Mouse (Mus musculus) embryonic facial prominence, embryonic 11.5 days (tissue): ENCODE measurements at regions not wholly inside any gene's neighbourhood (a gene's known extent, or its start where the extent isn't known, plus 50 kb on each side); places are given as distances from the start of the nearest gene placed in this dataset.
"Not testable (repeated sequence)": the region's sequence is repeated elsewhere in the genome, so short reads cannot be mapped to it uniquely, and the experiment has no call there.

Experiments used
- ATAC-seq: fragments of 200-750 bp; cut with Nextera tagmentation; replicated peaks from 2 replicates; pipeline ENCODE4 v1.8.0; 2017; ENCODE audit warnings: low read depth; ENCODE audit not compliant: insufficient number of reproducible peaks, low FRiP score, low TSS enrichment
- DNase-seq: peaks from one replicate; pipeline ENCODE4 v3.0.0-alpha.2; 2015; ENCODE audit warnings: low spot score
- H3K27ac ChIP-seq: fragments of 300-500 bp; sonication (generic); replicated peaks from 2 replicates; pipeline ENCODE4 v1.5.1; 2014; ENCODE audit warnings: mild to moderate bottlenecking, low read depth, low read length, control low read depth
- H3K27me3 ChIP-seq: fragments of 300-500 bp; sonication (generic); 2 replicates; pipeline ENCODE4 v1.6.1; 2014; ENCODE audit warnings: mild to moderate bottlenecking, low read length, moderate library complexity, mixed read lengths; ENCODE audit not compliant: control insufficient read depth, insufficient read depth
- H3K36me3 ChIP-seq: fragments of 300-500 bp; sonication (generic); replicated peaks from 2 replicates; pipeline ENCODE4 v1.6.1; 2014; ENCODE audit warnings: low read depth, mild to moderate bottlenecking, low read length, moderate library complexity, mixed read lengths; ENCODE audit not compliant: control insufficient read depth, insufficient read depth
- H3K4me1 ChIP-seq: fragments of 300-500 bp; sonication (generic); 2 replicates; pipeline ENCODE4 v1.6.1; 2014; ENCODE audit warnings: low read length, mixed read lengths; ENCODE audit not compliant: control insufficient read depth, insufficient read depth
- H3K4me2 ChIP-seq: fragments of 300-500 bp; sonication (generic); 2 replicates; pipeline ENCODE4 v1.6.1; 2014; ENCODE audit warnings: low read depth, mild to moderate bottlenecking, control low read depth, low read length, moderate library complexity
- H3K4me3 ChIP-seq: fragments of 300-500 bp; sonication (generic); 2 replicates; pipeline ENCODE4 v1.5.1; 2014; ENCODE audit warnings: low read depth, low read length, control low read depth
- H3K9ac ChIP-seq: fragments of 300-500 bp; sonication (generic); replicated peaks from 2 replicates; pipeline ENCODE4 v1.6.1; 2014; ENCODE audit warnings: mild to moderate bottlenecking, control low read depth, low read length
- H3K9me3 ChIP-seq: fragments of 300-500 bp; sonication (generic); replicated peaks from 2 replicates; pipeline ENCODE4 v1.6.1; 2016; ENCODE audit warnings: mild to moderate bottlenecking, low read length, inconsistent platforms, mixed read lengths; ENCODE audit not compliant: control insufficient read depth
- WGBS: fragments of 180-500 bp; shearing (Covaris S2); extraction: QIAGEN DNeasy Blood & Tissue Kit; methylation state at CpG from one replicate; pipeline ENCODE4 v1.1.7; 2014; 5-methylcytosine and 5-hydroxymethylcytosine counted together

DNA sequence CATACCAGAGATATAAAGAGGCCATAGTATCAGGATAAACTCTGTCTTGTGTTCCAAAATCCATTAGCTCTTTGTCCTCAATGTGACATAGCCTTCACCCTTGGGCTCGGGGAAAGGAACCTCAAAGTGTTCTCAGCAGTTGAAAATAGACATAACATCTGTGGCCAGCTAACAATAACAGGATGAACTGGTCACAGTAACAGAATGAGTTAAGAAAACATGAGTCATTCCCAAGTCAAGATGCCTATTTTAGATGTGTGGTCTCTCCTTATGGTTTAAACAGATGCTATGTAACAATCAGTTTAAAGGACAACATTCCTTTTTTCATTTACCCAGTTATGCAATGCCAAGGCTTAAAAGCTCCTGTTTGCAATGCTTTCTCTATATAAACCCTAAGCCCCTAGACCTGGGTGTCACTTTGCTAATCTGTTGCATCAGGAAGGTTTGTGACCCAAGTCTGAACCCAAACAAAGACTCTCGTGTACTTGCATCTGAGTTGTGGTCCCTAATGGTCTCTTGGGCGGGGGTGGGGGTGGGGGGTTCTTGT lies 920.5 kb upstream of the Dsel start:
- Histone ChIP-seq H3K4me1 (no peaks in the 10 kb centered on the region), H3K9me3 (no peaks in the 10 kb centered on the region), H3K27ac (no peak overlapping the region), H3K4me3 (no peak overlapping the region), H3K9ac (no peak overlapping the region), H3K27me3 (no peaks in the 10 kb centered on the region), H3K36me3 (no peaks in the 10 kb centered on the region), H3K4me2 (no peak overlapping the region)
- ATAC-seq (no peak), DNase-seq (no peak)
- 50% methylated on average over 3 of the region's 3 CpGs for WGBS

DNA sequence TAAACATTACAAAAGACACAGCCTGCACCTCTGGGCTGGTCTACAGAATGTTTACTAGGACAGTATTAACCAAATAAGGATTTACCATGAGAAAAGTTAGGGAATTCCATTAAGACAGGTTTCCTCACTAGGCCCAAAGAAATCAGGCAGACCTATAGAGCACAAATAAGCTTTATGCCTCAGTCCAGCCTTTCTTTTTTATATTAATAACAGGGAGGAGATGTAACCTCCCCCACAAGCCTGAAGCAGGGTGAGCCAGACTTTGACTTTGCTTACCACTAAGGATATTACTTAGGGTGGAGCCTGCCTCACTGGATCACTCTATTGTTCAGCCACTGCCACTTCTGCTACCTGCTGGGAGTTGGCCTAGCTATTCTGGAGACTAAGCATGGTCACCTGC lies 915.1 kb upstream of the Dsel start:
- Histone ChIP-seq H3K36me3 (no peaks in the 10 kb centered on the region), H3K4me3 (no peak overlapping the region), H3K27me3 (no peaks in the 10 kb centered on the region), H3K4me2 (no peak overlapping the region), H3K9me3 (no peaks in the 10 kb centered on the region), H3K27ac (no peak overlapping the region), H3K4me1 (no peaks in the 10 kb centered on the region), H3K9ac (no peak overlapping the region)
- ATAC-seq (no peak), DNase-seq (no peak)

DNA sequence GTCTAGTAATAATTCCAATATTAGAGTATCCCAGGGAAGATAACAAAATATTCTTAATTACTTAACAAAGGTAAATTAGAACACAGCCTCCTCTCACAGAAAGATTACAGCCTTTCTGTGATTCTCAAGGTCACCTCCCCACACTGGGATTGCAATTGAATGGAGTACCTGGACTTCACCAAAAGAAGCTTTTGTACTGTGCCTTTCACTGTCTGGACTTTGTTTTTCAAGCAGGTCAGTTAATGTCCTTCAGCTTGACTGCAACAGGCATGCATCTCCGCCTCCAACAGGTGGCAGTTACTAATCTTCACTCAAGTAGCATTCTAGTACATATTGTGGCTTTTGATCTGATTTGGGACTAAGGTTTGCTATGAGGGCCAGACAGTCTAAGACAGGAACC lies 913.8 kb upstream of the Dsel start:
- H3K27me3 ChIP-seq = no peaks in the 10 kb centered on the region
- ATAC-seq (no peak), DNase-seq (no peak)
- no peak overlapping the region for H3K27ac ChIP-seq
- H3K36me3 ChIP-seq = no peaks in the 10 kb centered on the region
- no peak overlapping the region for H3K4me2 ChIP-seq
- 87% methylated on average over 1 of the region's 1 CpGs for WGBS
- H3K4me3 ChIP-seq = no peak overlapping the region
- no peak overlapping the region for H3K9ac ChIP-seq
- no peaks in the 10 kb centered on the region for H3K9me3 ChIP-seq
- no peaks in the 10 kb centered on the region for H3K4me1 ChIP-seq

DNA sequence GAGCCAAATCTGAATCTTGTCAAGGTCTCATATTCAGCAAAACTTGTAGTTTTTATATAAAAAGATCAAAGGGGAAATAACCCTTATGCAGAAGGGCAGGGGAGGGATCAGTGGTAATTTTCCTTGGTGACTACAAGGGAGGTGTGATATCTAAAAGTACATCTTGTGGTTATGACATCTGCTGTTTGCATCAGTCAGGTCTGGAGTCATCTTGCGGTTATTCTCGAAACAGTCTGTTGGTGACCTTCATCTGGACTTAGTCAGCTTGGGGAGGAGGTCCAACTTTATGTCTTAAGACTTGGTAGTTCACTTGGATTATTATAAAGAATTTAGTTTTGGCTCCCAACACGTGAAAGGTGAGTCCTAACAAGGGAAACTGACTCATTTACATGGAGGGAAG lies 885.9 kb upstream of the Dsel start:
- WGBS = 78% methylated on average over 3 of the region's 3 CpGs
- not testable (repeated sequence) for ATAC-seq

DNA sequence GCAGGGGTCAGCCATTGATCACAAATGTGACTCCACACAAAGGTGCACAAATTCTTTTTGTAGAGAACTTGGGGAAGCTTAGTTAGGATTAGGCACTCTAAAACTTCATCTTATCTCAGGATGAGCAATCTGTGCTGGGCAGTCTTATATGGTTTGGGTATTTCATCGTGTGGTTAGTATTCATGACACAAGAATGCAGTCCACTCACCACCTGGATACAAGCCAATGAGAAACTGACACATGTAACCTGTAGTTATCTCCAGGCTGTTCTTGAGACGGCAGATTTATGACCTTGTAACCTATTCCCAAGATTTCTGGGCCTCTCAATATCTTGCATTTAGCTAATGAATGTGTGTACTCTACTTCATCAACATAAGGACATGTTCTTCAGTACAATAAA lies 883.8 kb upstream of the Dsel start:
- no peaks in the 10 kb centered on the region for H3K4me1 ChIP-seq
- DNase-seq = no peak
- H3K27ac ChIP-seq = no peak overlapping the region
- WGBS = 79% methylated on average over 2 of the region's 2 CpGs
- ATAC-seq = no peak
- H3K9ac ChIP-seq = no peak overlapping the region
- H3K4me2 ChIP-seq = no peak overlapping the region
- H3K9me3 ChIP-seq = no peaks in the 10 kb centered on the region
- H3K36me3 ChIP-seq = no peaks in the 10 kb centered on the region
- no peak overlapping the region for H3K4me3 ChIP-seq
- no peaks in the 10 kb centered on the region for H3K27me3 ChIP-seq

More for the DNA sequence above, 885.9 kb upstream of the Dsel start:
- H3K9me3 ChIP-seq, H3K9ac ChIP-seq, H3K4me1 ChIP-seq, H3K27me3 ChIP-seq, H3K4me3 ChIP-seq, H3K4me2 ChIP-seq, H3K36me3 ChIP-seq, DNase-seq, H3K27ac ChIP-seq: not testable (repeated sequence)

DNA sequence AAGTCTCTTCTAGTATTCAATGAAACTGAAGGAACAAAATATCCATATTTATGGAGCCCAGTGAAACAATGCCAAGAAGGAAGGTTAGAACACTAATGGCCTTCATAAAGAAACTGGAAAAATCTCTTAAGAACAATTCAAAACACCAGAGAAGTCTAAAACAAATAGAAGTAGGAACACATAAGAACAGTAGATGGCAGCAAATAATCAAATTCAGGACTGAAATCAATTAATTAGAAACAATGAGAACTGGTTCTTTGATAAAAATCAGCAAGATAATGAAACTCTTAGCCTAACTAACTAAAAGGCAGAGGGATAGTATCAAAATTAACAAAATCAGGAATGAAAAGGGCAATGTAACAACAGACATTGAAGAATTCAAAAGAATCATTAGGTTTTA lies 839.2 kb upstream of the Dsel start:
- Histone ChIP-seq H3K27me3 (no peaks in the 10 kb centered on the region), H3K4me3 (no peak overlapping the region), H3K4me1 (no peaks in the 10 kb centered on the region), H3K9me3 (no peaks in the 10 kb centered on the region), H3K36me3 (no peaks in the 10 kb centered on the region), H3K9ac (no peak overlapping the region), H3K27ac (no peak overlapping the region), H3K4me2 (no peak overlapping the region)
- ATAC-seq (no peak), DNase-seq (peak; percentile 1)

DNA sequence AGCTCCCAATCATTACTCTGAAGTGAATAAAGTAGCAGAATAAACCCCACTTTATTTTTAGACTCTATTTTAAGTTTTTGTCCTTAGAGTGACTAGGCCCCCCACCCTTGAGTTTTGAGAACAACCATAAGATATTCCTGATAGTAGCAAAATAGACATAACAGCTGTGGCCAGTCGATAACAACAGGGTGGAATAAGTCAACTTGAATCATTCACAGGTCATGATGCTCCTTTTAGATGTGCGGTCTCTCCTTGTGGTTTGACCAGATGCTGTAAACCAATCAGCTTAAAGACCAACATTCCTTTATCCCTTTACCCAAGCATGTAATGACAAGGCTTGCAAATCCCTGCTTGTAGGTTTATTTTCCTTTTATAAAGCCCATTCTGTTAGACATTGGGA lies 794.2 kb upstream of the Dsel start:
- Histone ChIP-seq H3K4me3 (no peak overlapping the region), H3K4me1 (no peaks in the 10 kb centered on the region), H3K36me3 (no peaks in the 10 kb centered on the region), H3K4me2 (no peak overlapping the region), H3K27ac (no peak overlapping the region), H3K9ac (no peak overlapping the region), H3K9me3 (no peaks in the 10 kb centered on the region), H3K27me3 (no peaks in the 10 kb centered on the region)
- ATAC-seq (no peak), DNase-seq (no peak)
- 84% methylated on average over 2 of the region's 2 CpGs for WGBS

DNA sequence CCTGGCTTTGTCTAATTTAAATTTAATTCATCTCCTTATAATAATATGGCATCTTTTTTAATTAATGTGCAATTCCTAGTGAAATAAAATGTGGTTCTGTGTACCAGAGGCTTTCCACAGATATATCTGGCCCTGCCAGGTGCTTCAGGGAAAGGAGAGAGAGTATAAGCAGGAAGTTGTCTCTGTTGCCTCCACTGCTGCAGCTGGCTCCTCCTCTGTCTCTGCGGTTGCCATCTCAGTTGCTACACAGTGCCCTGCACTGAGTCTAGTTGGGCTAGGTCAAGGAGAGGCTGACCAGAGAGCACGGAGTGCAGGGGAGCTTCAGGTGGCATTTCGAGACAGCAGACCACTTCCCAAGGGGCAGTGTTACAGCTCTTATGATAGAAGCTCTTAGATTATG lies 773.6 kb upstream of the Dsel start:
- WGBS = 74% methylated on average over 3 of the region's 3 CpGs
- Histone ChIP-seq H3K9me3 (no peaks in the 10 kb centered on the region), H3K4me2 (no peak overlapping the region), H3K4me1 (no peaks in the 10 kb centered on the region), H3K27ac (no peak overlapping the region), H3K36me3 (no peaks in the 10 kb centered on the region), H3K4me3 (no peak overlapping the region), H3K9ac (no peak overlapping the region), H3K27me3 (no peaks in the 10 kb centered on the region)
- ATAC-seq (no peak), DNase-seq (no peak)
